Mouse (Mus musculus): Measurements from ENCODE around the gene Epop. TPM values are rescaled to one million over a fixed set of nuclear protein-coding genes. Genes with fewer than 3 reads are reported as not detected.

Epop gene
- total RNA-seq, 2 experiments from 2014 or later: 2.6 to 2.9 TPM

GRCm38 (mm10) chr11:97599104-97599503 lies 30.4 kb downstream of the Epop start:
- ATAC-seq (replicated peaks; ENCODE audit: low FRiP score, low TSS enrichment, poor library complexity, severe bottlenecking): no peak

GRCm38 (mm10) chr11:97597945-97598691 lies 31.4 kb downstream of the Epop start:
- no peak for ATAC-seq (replicated peaks; ENCODE audit: low FRiP score, low TSS enrichment, poor library complexity, severe bottlenecking)

- no peak for ATAC-seq (replicated peaks; ENCODE audit: low FRiP score, low TSS enrichment, poor library complexity, severe bottlenecking)
Observed at GRCm38 (mm10) chr11:97594136-97594535, 35.4 kb downstream of the Epop start.

GRCm38 (mm10) chr11:97591910-97592309 lies 37.6 kb downstream of the Epop start:
- ATAC-seq (replicated peaks; ENCODE audit: low FRiP score, low TSS enrichment, poor library complexity, severe bottlenecking): no peak

- ATAC-seq (replicated peaks; ENCODE audit: low FRiP score, low TSS enrichment, poor library complexity, severe bottlenecking): no peak
Observed at GRCm38 (mm10) chr11:97590227-97590960, 39.1 kb downstream of the Epop start.

- ATAC-seq (replicated peaks; ENCODE audit: low FRiP score, low TSS enrichment, poor library complexity, severe bottlenecking): no peak
Observed at GRCm38 (mm10) chr11:97589216-97589615, 40.3 kb downstream of the Epop start.

GRCm38 (mm10) chr11:97585932-97586331 lies 43.6 kb downstream of the Epop start:
- ATAC-seq (replicated peaks; ENCODE audit: low FRiP score, low TSS enrichment, poor library complexity, severe bottlenecking): no peak

GRCm38 (mm10) chr11:97584476-97584875 lies 45.0 kb downstream of the Epop start:
- ATAC-seq (replicated peaks; ENCODE audit: low FRiP score, low TSS enrichment, poor library complexity, severe bottlenecking): no peak

- ATAC-seq (replicated peaks; ENCODE audit: low FRiP score, low TSS enrichment, poor library complexity, severe bottlenecking): no peak
Observed at GRCm38 (mm10) chr11:97579088-97579857, 50.2 kb downstream of the Epop start.

GRCm38 (mm10) chr11:97578286-97578685 lies 51.2 kb downstream of the Epop start:
- no peak for ATAC-seq (replicated peaks; ENCODE audit: low FRiP score, low TSS enrichment, poor library complexity, severe bottlenecking)

Other genes with a start within 250 kb of the Epop start
- 18.4 and 22.3 TPM in 2 replicates for gene Arhgap23, start 214.2 kb downstream of the Epop start, total RNA-seq (2014; fragmentation: Nextera tagmentation)
- 3.9 and 14.5 TPM in 2 replicates for gene Arhgap23, start 214.2 kb downstream of the Epop start, total RNA-seq (2017)
- not detected in 2 replicates for gene 4933428G20Rik, start 129.4 kb downstream of the Epop start, total RNA-seq (2014; fragmentation: Nextera tagmentation)
- not detected in 2 replicates for gene 4933428G20Rik, start 129.4 kb downstream of the Epop start, total RNA-seq (2017)
- not detected in 2 replicates for gene Srcin1, start 53.5 kb downstream of the Epop start, total RNA-seq (2014; fragmentation: Nextera tagmentation)
- gene Srcin1, start 53.5 kb downstream of the Epop start, total RNA-seq (2017): not detected in 2 replicates
- 5.4 and 6.1 TPM in 2 replicates for gene Mllt6, start 33.7 kb upstream of the Epop start, total RNA-seq (2014; fragmentation: Nextera tagmentation)
- gene Mllt6, start 33.7 kb upstream of the Epop start, total RNA-seq (2017): 4.8 and 5.4 TPM in 2 replicates
- 10.1 TPM in 1 of 2 replicates, not detected in the other for gene Cisd3, start 56.1 kb upstream of the Epop start, total RNA-seq (2014; fragmentation: Nextera tagmentation)
- gene Cisd3, start 56.1 kb upstream of the Epop start, total RNA-seq (2017): 15.9 TPM in 1 of 2 replicates, not detected in the other
- gene Pcgf2, start 70.8 kb upstream of the Epop start, total RNA-seq (2014; fragmentation: Nextera tagmentation): 6.8 and 19.0 TPM in 2 replicates
- 0.23 and 0.28 TPM in 2 replicates for gene Pcgf2, start 70.8 kb upstream of the Epop start, total RNA-seq (2017)
- 226 and 360 TPM in 2 replicates for gene Psmb3, start 73.7 kb upstream of the Epop start, total RNA-seq (2014; fragmentation: Nextera tagmentation)
- 171 and 175 TPM in 2 replicates for gene Psmb3, start 73.7 kb upstream of the Epop start, total RNA-seq (2017)
- gene Pip4k2b, start 115.0 kb upstream of the Epop start, total RNA-seq (2014; fragmentation: Nextera tagmentation): 26.4 and 28.6 TPM in 2 replicates
- 24.3 and 26.6 TPM in 2 replicates for gene Pip4k2b, start 115.0 kb upstream of the Epop start, total RNA-seq (2017)
- gene Cwc25, start 136.9 kb upstream of the Epop start, total RNA-seq (2014; fragmentation: Nextera tagmentation): 17.7 and 18.9 TPM in 2 replicates
- gene Cwc25, start 136.9 kb upstream of the Epop start, total RNA-seq (2017): 20.4 and 23.3 TPM in 2 replicates
- gene 1700001P01Rik, start 146.2 kb upstream of the Epop start, total RNA-seq (2014; fragmentation: Nextera tagmentation): 0.89 TPM in 1 of 2 replicates, not detected in the other
- 2.4 TPM in 1 of 2 replicates, not detected in the other for gene 1700001P01Rik, start 146.2 kb upstream of the Epop start, total RNA-seq (2017)
- gene Rpl23, start 152.7 kb upstream of the Epop start, total RNA-seq (2014; fragmentation: Nextera tagmentation): 2,091 and 2,156 TPM in 2 replicates
- gene Rpl23, start 152.7 kb upstream of the Epop start, total RNA-seq (2017): 1,518 and 2,802 TPM in 2 replicates
- 15.7 and 20.4 TPM in 2 replicates for gene Lasp1, start 169.3 kb upstream of the Epop start, total RNA-seq (2014; fragmentation: Nextera tagmentation)
- 56.3 and 63.5 TPM in 2 replicates for gene Lasp1, start 169.3 kb upstream of the Epop start, total RNA-seq (2017)
- 0.45 and 1.7 TPM in 2 replicates for gene B230217C12Rik, start 211.1 kb upstream of the Epop start, total RNA-seq (2014; fragmentation: Nextera tagmentation)
- gene B230217C12Rik, start 211.1 kb upstream of the Epop start, total RNA-seq (2017): 0.91 TPM in 1 of 2 replicates, not detected in the other

All from megakaryocyte-erythroid progenitor cell, adult 5-6 weeks (primary cell).